Mouse (Mus musculus) B cell, adult 62 days (primary cell): ENCODE results near the gene Tle6. TPM values are rescaled to one million over a fixed set of nuclear protein-coding genes. Genes with fewer than 3 reads are reported as not detected.

Source experiments
- total RNA-seq: library from RNA; stranded (reverse); gene quantifications from 4 replicates; pipeline ENCODE4 v1.2.4, GENCODE M21; 2023

Gene Tle6
- total RNA-seq: 2.2 to 2.5 TPM in 2 of 4 replicates, not detected in the others

DNA sequence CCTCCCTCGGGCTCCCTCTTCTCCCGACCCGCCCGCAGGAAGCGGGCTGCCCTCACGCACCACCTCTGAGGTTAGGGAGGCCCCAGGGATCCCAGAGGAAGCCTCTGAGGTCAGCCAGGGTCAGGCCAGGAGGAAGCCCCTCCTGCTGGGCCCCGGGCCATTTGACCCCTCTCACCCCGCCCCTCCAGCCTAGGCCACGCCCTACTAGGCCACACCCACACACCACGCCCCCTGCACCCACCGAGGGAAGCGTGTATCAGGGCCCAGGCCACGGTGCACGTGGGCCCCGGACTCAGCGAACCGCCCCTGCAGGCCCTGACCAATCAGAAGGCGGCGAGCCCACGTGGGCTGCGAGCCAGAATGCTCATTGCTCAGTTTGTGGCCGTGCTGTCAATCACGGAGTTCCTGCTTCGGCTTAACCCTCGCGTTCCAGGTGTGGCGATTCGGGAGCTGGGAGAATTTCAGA, at the start of gene Tle6:
Gene Tle6 (minus strand): TSS at position 336 of the 466 bp plus-strand sequence.

DNA sequence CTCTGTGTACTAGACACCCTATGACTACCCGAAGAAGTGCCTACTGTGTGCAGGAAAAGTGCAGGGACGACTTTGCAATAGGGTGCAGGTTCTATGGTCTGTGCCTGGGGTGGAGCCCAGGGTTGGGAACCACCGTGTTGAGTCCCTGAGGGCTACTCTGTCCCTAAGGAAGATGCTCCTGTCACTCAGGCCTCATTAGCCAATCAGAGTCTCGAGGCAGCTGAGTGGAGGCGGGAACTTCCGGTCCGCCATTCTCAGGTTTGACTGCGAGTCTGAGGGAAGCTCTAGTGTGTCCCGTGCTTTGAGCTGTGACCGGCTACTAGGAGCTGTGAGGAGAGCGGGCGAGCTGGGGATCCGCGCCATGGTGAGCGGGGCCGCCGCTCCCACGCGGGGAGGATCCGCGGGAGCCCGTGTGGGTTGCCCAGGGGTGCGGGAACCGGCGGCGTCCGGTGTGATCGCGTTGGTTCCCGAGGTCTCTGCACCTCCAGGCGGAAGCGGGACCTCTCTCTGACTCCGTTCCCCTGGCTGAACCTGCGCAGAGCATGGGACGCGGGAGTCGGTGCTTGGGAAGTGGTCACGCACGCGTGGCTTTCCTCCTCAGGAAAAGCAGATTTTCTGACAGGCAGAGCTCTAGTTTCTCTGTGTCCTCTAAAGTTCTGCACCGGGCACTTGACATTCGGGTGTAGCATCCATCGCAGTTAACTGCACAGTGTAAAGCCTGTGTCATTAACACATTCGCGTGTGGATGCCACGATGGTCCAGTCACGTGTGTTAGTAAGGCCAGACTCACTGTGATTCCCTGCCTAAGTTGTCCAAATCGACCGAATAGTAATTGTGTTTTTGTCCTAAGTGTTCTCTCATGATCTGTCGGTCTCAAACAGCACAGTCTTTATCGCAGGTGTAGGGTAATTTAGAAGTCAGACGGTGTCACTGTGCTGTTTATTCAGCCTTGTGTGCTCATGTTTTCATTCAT, 48.2 kb upstream of the Tle6 start, which contains the start of gene Gm10778:
Gene Gm10778 (plus strand): TSS at position 257 of the 973 bp plus-strand sequence.

GRCm38 (mm10) chr10:81628390-81628789, 27.5 kb upstream of the Tle6 start, which contains the start of gene Ankrd24:
Ankrd24 (plus strand) TSS chr10:81628540.

DNA sequence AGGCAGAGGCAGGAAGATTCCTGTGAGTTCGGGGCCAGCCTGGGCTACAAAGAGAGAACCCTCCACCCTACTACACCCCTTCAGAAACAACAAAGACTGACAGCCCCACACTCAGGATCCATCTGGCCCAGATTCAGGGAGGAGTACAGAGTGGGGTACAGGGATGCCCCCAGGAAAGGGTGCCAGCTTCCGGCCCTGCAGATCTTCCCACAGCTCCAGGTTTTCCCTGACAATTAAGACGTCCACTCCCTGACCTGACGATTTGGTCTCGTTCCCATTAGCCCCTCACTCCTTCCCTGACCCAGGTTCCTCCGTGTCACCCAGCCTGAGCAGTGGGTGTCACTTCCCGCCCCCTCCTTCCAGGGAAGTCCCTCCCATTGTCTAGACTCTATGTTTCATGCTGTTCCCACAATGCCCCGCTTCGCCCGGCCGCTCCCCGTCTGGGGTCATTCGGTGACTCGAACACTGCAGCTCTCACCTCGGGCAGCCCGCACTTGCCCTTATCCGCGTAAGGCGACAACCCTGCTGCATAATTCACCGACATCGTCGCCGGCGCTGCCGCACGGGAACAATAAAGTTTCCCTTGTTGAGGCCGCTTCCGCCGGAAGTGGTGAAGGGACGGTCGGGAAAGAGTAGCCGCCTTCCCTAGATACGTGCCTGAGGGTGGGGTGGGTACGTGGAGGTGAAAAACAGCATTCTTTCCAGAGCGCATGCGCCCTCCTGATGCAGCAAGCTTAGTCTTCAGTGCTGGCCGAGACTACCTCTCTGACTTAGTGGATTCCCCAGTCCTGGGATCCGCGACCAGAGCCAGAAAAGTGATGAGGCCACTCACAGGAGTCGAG, 26.3 kb upstream of the Tle6 start, which contains the start of gene Sirt6:
Gene Sirt6 (minus strand): TSS at position 804 of the 842 bp plus-strand sequence.

GRCm38 (mm10) chr10:81605974-81606751, 5.3 kb upstream of the Tle6 start, which contains the start of gene BC025920:
BC025920 (plus strand) TSS chr10:81606270.

GRCm38 (mm10) chr10:81574081-81575056, 26.5 kb downstream of the Tle6 start, which contains the start of gene Tle2:
Tle2 (plus strand) TSS chr10:81574561.

GRCm38 (mm10) chr10:81559163-81559626, 41.7 kb downstream of the Tle6 start, which contains the start of gene Aes:
Aes (plus strand) TSS chr10:81559488.

DNA sequence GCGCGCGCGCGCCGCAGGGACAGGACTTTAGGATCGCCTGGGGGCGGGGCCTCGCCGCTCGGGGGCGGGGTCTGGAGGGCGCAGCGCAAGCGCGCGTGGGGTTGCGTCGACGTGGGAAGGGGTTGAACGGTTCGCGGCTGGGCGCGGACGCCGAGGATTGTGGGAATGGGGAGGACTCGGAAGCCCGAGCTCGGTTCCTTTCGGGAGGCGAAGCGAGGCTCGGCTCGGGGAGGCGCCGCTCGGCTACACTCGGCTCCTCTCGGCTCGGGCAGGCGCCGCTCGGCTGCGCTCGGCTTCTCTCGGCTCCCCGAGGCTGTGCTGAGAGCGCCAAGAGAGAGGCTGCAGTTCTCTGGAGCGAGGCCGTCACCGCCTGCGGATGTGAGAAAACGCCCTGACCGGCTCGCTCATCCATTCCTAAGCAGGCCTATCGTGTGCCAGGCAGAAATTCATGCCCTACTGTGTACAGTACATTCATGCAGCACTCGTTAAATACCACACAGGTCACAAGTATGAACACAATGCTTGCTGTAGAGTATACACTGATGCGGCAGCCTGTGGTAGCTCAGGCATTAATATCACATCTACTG, 55.6 kb downstream of the Tle6 start, which contains the start of gene Gna11:
Gene Gna11 (minus strand): TSS at position 30 of the 587 bp plus-strand sequence.

Other genes with a start within 250 kb of the Tle6 start
- 8.7 to 13.6 TPM (median 9.9 TPM) in 4 replicates for gene Mfsd12, start 243.6 kb downstream of the Tle6 start, total RNA-seq
- gene 4930404N11Rik, start 235.3 kb downstream of the Tle6 start, total RNA-seq: 5.0 to 8.0 TPM (median 6.8 TPM) in 4 replicates
- gene Fzr1, start 222.6 kb downstream of the Tle6 start, total RNA-seq: 41.9 to 52.4 TPM (median 51.6 TPM) in 4 replicates
- gene Dohh, start 216.6 kb downstream of the Tle6 start, total RNA-seq: 37.0 to 49.1 TPM (median 44.0 TPM) in 4 replicates
- gene Gm48551, start 216.6 kb downstream of the Tle6 start, total RNA-seq: 1.4 to 3.0 TPM (median 2.2 TPM) in 4 replicates
- 2.3 to 8.8 TPM (median 6.4 TPM) in 4 replicates for gene Gm48552, start 212.1 kb downstream of the Tle6 start, total RNA-seq
- gene Smim24, start 208.0 kb downstream of the Tle6 start, total RNA-seq: 4.3 to 8.4 TPM (median 7.4 TPM) in 4 replicates
- 18.3 to 24.4 TPM (median 19.5 TPM) in 4 replicates for gene Nfic, start 145.4 kb downstream of the Tle6 start, total RNA-seq
- gene Celf5, start 118.4 kb downstream of the Tle6 start, total RNA-seq: not detected in 4 replicates
- gene Ncln, start 104.7 kb downstream of the Tle6 start, total RNA-seq: 99.6 to 113 TPM (median 106 TPM) in 4 replicates
- 48.2 to 59.1 TPM (median 54.6 TPM) in 4 replicates for gene S1pr4, start 100.9 kb downstream of the Tle6 start, total RNA-seq
- gene Gna15, start 76.8 kb downstream of the Tle6 start, total RNA-seq: 5.1 to 6.6 TPM (median 5.9 TPM) in 4 replicates
- 24.1 to 34.4 TPM (median 29.1 TPM) in 4 replicates for gene Gna11, start 55.9 kb downstream of the Tle6 start, total RNA-seq
- 294 to 321 TPM (median 315 TPM) in 4 replicates for gene Aes, start 41.6 kb downstream of the Tle6 start, total RNA-seq
- gene Tle2, start 26.5 kb downstream of the Tle6 start, total RNA-seq: 2.8 to 6.0 TPM (median 4.1 TPM) in 4 replicates
- 2.7 to 4.5 TPM (median 3.1 TPM) in 4 replicates for gene BC025920, start 5.2 kb upstream of the Tle6 start, total RNA-seq
- gene Sirt6, start 26.7 kb upstream of the Tle6 start, total RNA-seq: 18.6 to 23.1 TPM (median 19.3 TPM) in 4 replicates
- 1.1 to 3.1 TPM (median 1.5 TPM) in 4 replicates for gene Ankrd24, start 27.5 kb upstream of the Tle6 start, total RNA-seq
- gene Gm10778, start 48.0 kb upstream of the Tle6 start, total RNA-seq: 1.2 to 2.7 TPM (median 2.2 TPM) in 4 replicates
- gene Zfp433, start 103.8 kb upstream of the Tle6 start, total RNA-seq: 4.7 to 10.9 TPM (median 7.2 TPM) in 4 replicates
- gene Gm3055, start 170.1 kb upstream of the Tle6 start, total RNA-seq: 6.1 to 10.3 TPM (median 8.4 TPM) in 4 replicates
- gene Gm4767, start 211.1 kb upstream of the Tle6 start, total RNA-seq: 1.4 to 2.6 TPM (median 2.2 TPM) in 4 replicates